Mouse (Mus musculus) MEL (cell line): ENCODE measurements around the gene Nhlrc3.

Experiments used
- CTCF ChIP-seq, 3 experiments: IDR thresholded peaks in 2 of 3; conservative IDR thresholded peaks in 1 of 3; 2 replicates each; pipeline ENCODE4 v1.5.1; 2011 to 2012; ENCODE audit warnings: low read length in 3 of 3, low read depth in 2 of 3, mild to moderate bottlenecking in 2 of 3, improper control_type of control experiment in 1 of 3, inconsistent platforms in 1 of 3, mixed read lengths in 1 of 3, moderate library complexity in 1 of 3; ENCODE audit not compliant: control insufficient read depth in 1 of 3, insufficient read depth in 1 of 3, poor library complexity in 1 of 3, severe bottlenecking in 1 of 3
- EP300 ChIP-seq, 2 experiments: IDR thresholded peaks; 2 replicates each; pipeline ENCODE4 v1.6.1; 2011; ENCODE audit warnings: improper control_type of control experiment in 2 of 2, low read length in 2 of 2, low read depth in 1 of 2, mild to moderate bottlenecking in 1 of 2
- ZMIZ1 ChIP-seq: IDR thresholded peaks from 2 replicates; pipeline ENCODE4 v1.6.1; 2012; ENCODE audit warnings: low read depth, mild to moderate bottlenecking, inconsistent platforms, low read length, improper control_type of control experiment, moderate library complexity

DNA sequence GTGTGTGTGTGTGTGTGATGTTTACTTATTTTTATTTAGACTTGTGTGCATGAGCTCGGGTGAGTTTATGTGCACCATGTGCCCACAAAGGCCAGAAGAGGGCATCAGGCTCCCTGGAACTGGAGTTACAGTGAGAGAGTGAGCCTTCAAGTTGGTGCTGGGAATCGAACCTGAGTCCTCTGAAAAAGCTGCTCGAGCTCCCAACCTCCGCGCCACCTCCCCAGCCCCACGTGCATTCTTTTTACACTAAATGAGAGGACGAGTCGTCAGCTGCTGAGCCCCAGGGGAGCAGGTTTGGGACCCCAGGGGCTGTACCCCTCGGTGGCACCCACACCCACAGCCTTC lies 459 bp downstream of the Nhlrc3 start:
- no peak for TF ChIP-seq EP300 (IDR thresholded peaks at IDR 0.05; ENCODE audit: low read depth in 1 of 2, low read length in 2 of 2)
- TF ChIP-seq CTCF (IDR thresholded peaks at IDR 0.05 in 2 of 3, conservative IDR thresholded peaks at IDR 0.05 in 1 of 3; ENCODE audit: control insufficient read depth in 1 of 3, insufficient read depth in 1 of 3, low read depth in 2 of 3, low read length in 3 of 3, poor library complexity in 1 of 3, severe bottlenecking in 1 of 3): peak in 1 of 3 experiments; percentile 24; a peak in 1 of 6 replicates
- no peak for TF ChIP-seq ZMIZ1
